Mouse (Mus musculus) neural tube, embryonic 14.5 days (tissue): Measurements from ENCODE around the gene Amh. TPM values are rescaled to one million over a fixed set of nuclear protein-coding genes. Genes with fewer than 3 reads are reported as not detected.

Experiments used
- ATAC-seq: fragments of 200-750 bp; cut with Nextera tagmentation; 2 replicates; pipeline ENCODE4 v1.8.0; 2017; ENCODE audit warnings: low read depth, mild to moderate bottlenecking, moderate TSS enrichment, moderate library complexity
- H3K27ac ChIP-seq: fragments of 300-500 bp; sonication (generic); 2 replicates; pipeline ENCODE4 v1.5.1; 2014; ENCODE audit warnings: low read depth, mild to moderate bottlenecking, control low read depth, low read length, moderate library complexity, mixed read lengths
- H3K27me3 ChIP-seq: fragments of 300-500 bp; sonication (generic); 2 replicates; pipeline ENCODE4 v1.6.1; 2014; ENCODE audit warnings: low read length; ENCODE audit not compliant: control insufficient read depth, insufficient read depth
- H3K36me3 ChIP-seq: fragments of 300-500 bp; sonication (generic); 2 replicates; pipeline ENCODE4 v1.6.1; 2014; ENCODE audit warnings: low read length, mixed read lengths; ENCODE audit not compliant: control insufficient read depth, insufficient read depth
- H3K4me1 ChIP-seq: fragments of 300-500 bp; sonication (generic); 2 replicates; pipeline ENCODE4 v1.6.1; 2014; ENCODE audit warnings: low read length; ENCODE audit not compliant: control insufficient read depth, insufficient read depth
- H3K4me2 ChIP-seq: fragments of 300-500 bp; sonication (generic); 2 replicates; pipeline ENCODE4 v1.6.1; 2014; ENCODE audit warnings: mild to moderate bottlenecking, low read depth, low read length, control low read depth
- H3K4me3 ChIP-seq: fragments of 300-500 bp; sonication (generic); 2 replicates; pipeline ENCODE4 v1.5.1; 2014; ENCODE audit warnings: low read depth, low read length, control low read depth, mixed read lengths
- H3K9ac ChIP-seq: fragments of 300-500 bp; sonication (generic); replicated peaks from 2 replicates; pipeline ENCODE4 v1.6.1; 2014; ENCODE audit warnings: low read depth, mild to moderate bottlenecking, control low read depth, low read length, mixed read lengths
- H3K9me3 ChIP-seq: fragments of 300-500 bp; sonication (generic); 2 replicates; pipeline ENCODE4 v1.6.1; 2016; ENCODE audit warnings: low read length; ENCODE audit not compliant: control insufficient read depth
- WGBS: fragments of 180-500 bp; shearing (Covaris S2); extraction: QIAGEN DNeasy Blood & Tissue Kit; methylation state at CpG from one replicate; pipeline ENCODE4 v1.1.7; 2014; 5-methylcytosine and 5-hydroxymethylcytosine counted together
- polyA plus RNA-seq: library from polyadenylated mRNA; unstranded; fragments of >200 nt; fragmentation: Nextera tagmentation; extraction: Ambion mirVana; gene quantifications from 2 replicates; pipeline ENCODE4 v1.2.1, GENCODE M21; 2014

The Amh gene
- polyA plus RNA-seq, 1 experiment from 2014 or later = 0.16 TPM

DNA sequence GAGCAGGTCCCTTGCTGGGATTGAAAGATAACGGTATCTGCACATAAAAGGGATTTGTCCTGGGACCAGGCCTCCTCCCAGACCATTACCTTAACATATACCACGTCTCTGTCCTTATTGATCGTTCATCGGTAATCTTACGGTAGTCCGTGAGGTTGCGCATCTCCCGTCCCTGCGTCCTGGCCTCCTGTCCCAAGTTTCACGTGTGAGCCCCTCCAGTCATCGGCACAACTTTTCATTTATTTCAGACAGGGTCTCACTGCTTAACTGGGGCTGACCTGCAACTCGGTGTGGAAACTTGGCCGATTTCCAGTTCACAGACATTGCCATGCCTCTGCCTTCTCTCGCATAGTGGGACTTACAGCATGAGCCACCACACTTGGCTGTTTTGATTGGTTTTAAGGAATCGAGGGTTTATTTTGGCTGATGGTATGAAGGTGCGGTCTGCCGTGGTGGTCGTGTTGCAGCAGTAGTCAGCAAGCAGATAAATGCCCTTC is 5.9 kb upstream of the Amh start:
- 4% methylated on average over 18 of the region's 18 CpGs for WGBS
- peaks cover 50% of the 10 kb centered on the region for H3K36me3 ChIP-seq

DNA sequence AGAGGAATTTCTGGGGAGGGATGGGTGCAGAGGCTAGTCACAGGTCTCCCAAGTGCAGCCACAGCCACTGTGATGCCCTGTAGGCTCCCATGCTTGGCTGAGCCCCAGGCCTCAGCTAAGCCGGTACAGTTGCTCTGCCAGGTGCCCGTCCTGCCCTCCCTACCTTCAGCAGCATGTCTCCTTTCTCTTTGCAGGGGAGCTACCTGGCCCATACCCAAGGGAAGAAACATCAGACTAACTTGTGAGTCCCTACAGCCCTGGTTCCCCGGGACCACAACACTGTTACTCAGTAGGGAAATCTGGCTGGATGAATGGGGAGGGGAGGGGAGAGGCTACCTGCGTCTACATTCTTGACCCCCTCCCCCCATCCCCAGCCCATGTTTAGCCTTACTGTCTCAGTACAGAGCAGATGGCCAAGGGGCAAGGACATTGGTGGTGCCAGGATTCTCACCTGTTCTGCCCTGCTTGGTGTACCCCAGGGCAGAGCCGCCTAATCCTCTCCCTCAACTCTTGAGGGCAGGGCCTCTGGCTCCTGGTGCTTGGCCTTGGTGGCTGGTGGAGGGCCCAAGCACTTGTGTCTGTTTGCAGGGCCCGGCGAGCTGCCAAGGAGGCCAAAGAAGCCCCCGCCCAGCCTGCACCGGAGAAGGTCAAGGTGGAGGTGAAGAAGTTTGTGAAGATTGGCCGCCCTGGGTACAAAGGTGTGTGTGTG is 2.7 kb upstream of the Amh start:
- H3K9me3 ChIP-seq = no peaks in the 10 kb centered on the region
- H3K27me3 ChIP-seq = no peaks in the 10 kb centered on the region
- 95% methylated on average over 10 of the region's 10 CpGs for WGBS
- H3K4me3 ChIP-seq = no peak overlapping the region
- ATAC-seq = no peak
- H3K4me2 ChIP-seq = no peak overlapping the region
- no peak overlapping the region for H3K27ac ChIP-seq
- H3K36me3 ChIP-seq = peaks cover 37% of the 10 kb centered on the region
- no peak overlapping the region for H3K9ac ChIP-seq
- peaks cover 18% of the 10 kb centered on the region for H3K4me1 ChIP-seq

More for the DNA sequence above, 5.9 kb upstream of the Amh start:
- no peaks in the 10 kb centered on the region for H3K9me3 ChIP-seq
- H3K4me2 ChIP-seq = peak overlapping the region; percentile 91
- H3K4me1 ChIP-seq = peaks cover 24% of the 10 kb centered on the region
- H3K27me3 ChIP-seq = no peaks in the 10 kb centered on the region
- H3K9ac ChIP-seq = peak overlapping the region; percentile 95
- no peak for ATAC-seq
- peak overlapping the region; percentile 97 for H3K27ac ChIP-seq
- peak overlapping the region; percentile 94 for H3K4me3 ChIP-seq

DNA sequence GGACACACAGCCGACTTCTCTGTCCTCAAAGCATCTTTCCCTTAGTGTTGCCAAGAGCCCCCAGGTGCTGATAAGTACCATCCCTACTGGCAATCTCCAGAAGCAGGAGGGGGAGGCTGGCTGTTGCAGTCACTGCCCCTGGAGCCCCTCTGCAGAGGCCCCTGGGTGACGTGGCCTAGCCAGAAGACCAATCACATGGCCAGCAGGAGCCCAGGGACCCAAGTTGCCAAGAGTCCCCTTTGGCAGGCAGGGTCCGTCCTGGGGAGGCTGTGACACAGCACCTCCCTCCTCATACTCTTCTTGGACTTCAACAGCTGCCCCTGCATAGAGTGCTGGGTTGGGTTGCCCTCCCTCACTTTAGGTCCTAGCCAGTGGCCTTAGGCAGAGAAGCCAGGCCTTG is 2.0 kb upstream of the Amh start:
- no peak for ATAC-seq
- Histone ChIP-seq H3K27me3 (no peaks in the 10 kb centered on the region), H3K4me1 (peaks cover 18% of the 10 kb centered on the region), H3K4me3 (no peak overlapping the region), H3K36me3 (peaks cover 37% of the 10 kb centered on the region), H3K9ac (no peak overlapping the region), H3K9me3 (no peaks in the 10 kb centered on the region), H3K27ac (no peak overlapping the region), H3K4me2 (no peak overlapping the region)
- WGBS = 84% methylated on average over 3 of the region's 3 CpGs

DNA sequence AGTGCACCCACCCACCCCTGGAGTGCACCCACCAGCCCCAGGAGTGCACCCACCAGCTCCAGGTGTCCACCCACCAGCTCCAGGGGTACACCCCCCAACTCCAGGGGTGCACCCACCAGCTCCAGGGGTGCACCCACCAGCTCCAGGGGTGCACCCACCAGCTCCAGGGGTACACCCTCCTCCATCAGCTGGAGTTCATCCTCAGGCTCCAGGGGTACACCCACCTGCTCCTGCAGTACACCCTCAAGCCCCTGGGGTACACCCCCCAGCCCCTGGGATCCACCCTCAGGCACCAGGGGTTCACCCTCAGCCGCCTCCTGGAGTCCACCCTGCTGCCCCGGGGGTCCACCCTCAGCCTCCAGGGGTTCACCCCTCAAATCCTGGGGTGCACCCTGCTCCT is 703 bp upstream of the Amh start:
- Histone ChIP-seq H3K4me3 (no peak overlapping the region), H3K27me3 (peaks cover under 1% of the 10 kb centered on the region; the same call in 1 of the 2 replicates), H3K36me3 (peaks cover 37% of the 10 kb centered on the region), H3K27ac (no peak overlapping the region), H3K9ac (no peak overlapping the region), H3K4me2 (no peak overlapping the region), H3K9me3 (no peaks in the 10 kb centered on the region), H3K4me1 (peaks cover 25% of the 10 kb centered on the region)
- WGBS = 96% methylated on average over 2 of the region's 2 CpGs
- ATAC-seq = no peak

DNA sequence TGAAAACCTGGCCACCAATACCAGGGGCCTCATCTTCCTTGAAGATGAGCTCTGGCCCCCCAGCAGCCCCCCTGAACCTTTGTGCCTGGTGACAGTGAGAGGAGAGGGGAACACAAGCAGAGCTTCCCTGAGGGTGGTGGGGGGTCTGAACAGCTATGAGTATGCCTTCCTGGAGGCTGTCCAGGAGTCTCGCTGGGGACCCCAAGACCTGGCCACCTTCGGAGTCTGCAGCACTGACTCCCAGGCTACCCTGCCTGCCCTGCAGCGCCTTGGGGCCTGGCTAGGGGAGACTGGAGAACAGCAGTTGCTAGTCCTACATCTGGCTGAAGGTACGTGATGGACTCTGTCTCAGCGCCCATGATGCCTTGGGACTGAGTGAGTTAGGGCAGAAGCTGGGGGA is 279 bp downstream of the Amh start:
- Histone ChIP-seq H3K27ac (no peak overlapping the region), H3K4me3 (no peak overlapping the region), H3K36me3 (peaks cover 37% of the 10 kb centered on the region), H3K9me3 (no peaks in the 10 kb centered on the region), H3K9ac (no peak overlapping the region), H3K4me2 (no peak overlapping the region), H3K27me3 (peaks cover 6% of the 10 kb centered on the region), H3K4me1 (peaks cover 17% of the 10 kb centered on the region)
- no peak for ATAC-seq
- 85% methylated on average over 5 of the region's 5 CpGs for WGBS

DNA sequence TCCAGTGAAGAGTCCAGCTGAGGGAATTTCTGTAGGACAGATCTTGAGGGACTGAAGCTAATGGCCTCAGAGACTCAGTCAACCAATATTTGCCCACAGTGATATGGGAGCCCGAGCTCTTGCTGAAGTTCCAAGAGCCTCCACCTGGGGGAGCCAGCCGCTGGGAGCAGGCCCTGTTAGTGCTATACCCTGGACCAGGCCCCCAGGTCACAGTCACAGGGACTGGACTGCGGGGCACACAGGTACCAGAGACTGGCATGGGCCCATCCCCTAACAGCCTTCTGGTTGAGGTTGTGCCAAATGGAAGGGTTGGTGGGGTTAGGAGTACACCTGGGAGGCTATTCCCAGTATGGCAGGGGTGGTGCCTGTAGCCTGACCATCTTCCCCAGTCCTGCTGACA is 882 bp downstream of the Amh start:
- peaks cover 35% of the 10 kb centered on the region for H3K36me3 ChIP-seq
- no peaks in the 10 kb centered on the region for H3K9me3 ChIP-seq
- no peak overlapping the region for H3K4me2 ChIP-seq
- peaks cover 8% of the 10 kb centered on the region for H3K27me3 ChIP-seq
- H3K4me1 ChIP-seq = peaks cover 17% of the 10 kb centered on the region
- no peak overlapping the region for H3K27ac ChIP-seq
- 14% methylated on average over 3 of the region's 3 CpGs for WGBS
- no peak overlapping the region for H3K9ac ChIP-seq
- H3K4me3 ChIP-seq = no peak overlapping the region
- ATAC-seq = peak; percentile 24; the same call in 1 of the 2 replicates

DNA sequence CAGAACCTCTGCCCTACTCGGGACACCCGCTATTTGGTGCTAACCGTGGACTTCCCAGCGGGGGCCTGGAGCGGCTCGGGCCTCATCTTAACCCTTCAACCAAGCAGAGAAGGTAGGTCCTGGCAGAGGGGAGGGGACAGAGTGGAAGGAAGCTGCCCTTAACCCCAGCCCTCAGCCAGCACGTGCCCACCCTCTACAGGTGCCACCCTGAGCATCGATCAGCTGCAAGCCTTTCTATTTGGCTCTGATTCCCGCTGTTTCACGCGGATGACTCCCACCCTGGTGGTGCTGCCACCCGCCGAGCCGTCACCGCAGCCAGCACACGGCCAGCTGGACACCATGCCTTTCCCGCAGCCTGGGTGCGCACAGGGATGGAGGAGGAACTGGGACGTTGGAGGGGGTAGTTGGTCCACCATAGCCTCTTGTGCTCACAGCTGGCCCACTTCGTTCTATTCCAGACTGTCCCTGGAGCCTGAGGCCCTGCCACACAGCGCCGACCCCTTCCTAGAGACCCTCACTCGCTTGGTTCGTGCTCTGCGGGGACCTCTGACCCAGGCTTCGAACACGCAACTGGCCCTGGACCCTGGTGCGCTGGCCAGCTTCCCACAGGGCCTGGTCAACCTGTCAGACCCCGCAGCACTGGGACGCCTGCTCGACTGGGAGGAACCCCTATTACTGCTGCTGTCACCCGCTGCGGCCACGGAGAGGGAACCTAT is 1.5 kb downstream of the Amh start:
- H3K4me1 ChIP-seq = peaks cover 17% of the 10 kb centered on the region
- H3K4me3 ChIP-seq = peak overlapping the region; percentile 48
- peaks cover 31% of the 10 kb centered on the region for H3K36me3 ChIP-seq
- peak overlapping the region; percentile 96 for H3K4me2 ChIP-seq
- H3K9ac ChIP-seq = peak overlapping the region; percentile 71
- H3K27me3 ChIP-seq = peaks cover 8% of the 10 kb centered on the region
- peak overlapping the region; percentile 90 for H3K27ac ChIP-seq
- no peaks in the 10 kb centered on the region for H3K9me3 ChIP-seq
- WGBS = 41% methylated on average over 34 of the region's 34 CpGs
- no peak for ATAC-seq

DNA sequence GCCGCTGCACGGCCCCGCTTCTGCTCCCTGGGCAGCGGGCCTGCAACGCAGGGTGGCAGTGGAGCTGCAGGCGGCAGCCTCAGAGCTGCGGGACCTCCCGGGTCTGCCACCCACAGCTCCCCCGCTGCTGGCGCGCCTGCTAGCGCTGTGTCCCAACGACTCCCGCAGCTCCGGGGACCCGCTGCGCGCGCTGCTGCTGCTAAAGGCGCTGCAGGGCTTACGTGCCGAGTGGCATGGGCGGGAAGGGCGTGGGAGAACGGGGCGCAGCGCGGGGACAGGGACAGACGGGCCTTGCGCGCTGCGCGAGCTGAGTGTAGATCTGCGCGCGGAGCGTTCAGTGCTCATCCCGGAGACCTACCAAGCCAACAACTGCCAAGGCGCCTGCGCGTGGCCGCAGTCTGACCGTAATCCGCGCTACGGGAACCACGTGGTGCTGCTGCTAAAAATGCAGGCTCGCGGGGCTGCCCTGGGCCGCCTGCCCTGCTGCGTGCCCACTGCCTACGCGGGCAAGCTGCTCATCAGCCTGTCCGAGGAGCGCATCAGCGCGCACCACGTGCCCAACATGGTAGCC is 2.1 kb downstream of the Amh start:
- WGBS = under 1% methylated on average over 57 of the region's 58 CpGs
- Histone ChIP-seq H3K27ac (peak overlapping the region; percentile 90), H3K9me3 (no peaks in the 10 kb centered on the region), H3K27me3 (peaks cover 8% of the 10 kb centered on the region), H3K4me1 (peaks cover 17% of the 10 kb centered on the region), H3K36me3 (peaks cover 25% of the 10 kb centered on the region), H3K9ac (peak overlapping the region; percentile 71), H3K4me3 (peak overlapping the region; percentile 48), H3K4me2 (peak overlapping the region; percentile 96)
- peak; percentile 83 for ATAC-seq
